Mouse (Mus musculus) CH12F3 (cell line): ENCODE measurements around the gene Fbxo4.

ENCODE experiments used
- in situ Hi-C: fragments of 300-500 bp; cut with MboI; formaldehyde crosslinking; loops from 2 replicates; pipeline ENCODE4 v1.14.3; 2020; ENCODE audit warnings: low sequenced_read_pairs

The Fbxo4 gene

GRCm38 (mm10) chr15:3979061-3979848 lies at the start of gene Fbxo4:
Gene Fbxo4 (minus strand): TSS chr15:3979573.
- in situ Hi-C loops = loop anchor here (25.0 kb wide), 1 partner anchor 1133 kb away; the partner anchor contains the start of genes Card6 and Rpl37

GRCm38 (mm10) chr15:4028960-4029359 lies 49.6 kb upstream of the Fbxo4 start:
- in situ Hi-C loops = loop anchor here (5.0 kb wide), 1 partner anchor 37 kb away; no protein-coding TSS in a partner anchor

- in situ Hi-C loops = loop anchor here (5.0 kb wide), 1 partner anchor 36 kb away; no protein-coding TSS in a partner anchor
Measured at GRCm38 (mm10) chr15:4028411-4028700, 49.0 kb upstream of the Fbxo4 start.

GRCm38 (mm10) chr15:4027671-4028410 lies 48.5 kb upstream of the Fbxo4 start:
- in situ Hi-C loops = loop anchor here (5.0 kb wide), 1 partner anchor 36 kb away; no protein-coding TSS in a partner anchor

GRCm38 (mm10) chr15:4026831-4027584 lies 47.6 kb upstream of the Fbxo4 start:
- in situ Hi-C loops = loop anchor here (5.0 kb wide), 1 partner anchor 35 kb away; no protein-coding TSS in a partner anchor

- in situ Hi-C loops = loop anchor here (5.0 kb wide), 1 partner anchor 34 kb away; no protein-coding TSS in a partner anchor
Measured at GRCm38 (mm10) chr15:4026231-4026773, 46.9 kb upstream of the Fbxo4 start, which contains the start of gene Oxct1. Gene Oxct1 (plus strand): TSS chr15:4026383.

- in situ Hi-C loops = loop anchor here (5.0 kb wide), 1 partner anchor 33 kb away; no protein-coding TSS in a partner anchor
Measured at GRCm38 (mm10) chr15:4025508-4025904, 46.1 kb upstream of the Fbxo4 start.

- in situ Hi-C loops = loop anchor here (5.0 kb wide), 1 partner anchor 33 kb away; no protein-coding TSS in a partner anchor
Measured at GRCm38 (mm10) chr15:4024726-4025507, 45.5 kb upstream of the Fbxo4 start.

- in situ Hi-C loops = no loop called here
Measured at GRCm38 (mm10) chr15:4023747-4024146, 44.4 kb upstream of the Fbxo4 start.

- in situ Hi-C loops = no loop called here
Measured at GRCm38 (mm10) chr15:4020711-4021110, 41.3 kb upstream of the Fbxo4 start.

- in situ Hi-C loops = no loop called here
Measured at GRCm38 (mm10) chr15:4013873-4014272, 34.5 kb upstream of the Fbxo4 start.

GRCm38 (mm10) chr15:4000536-4000935 lies 21.2 kb upstream of the Fbxo4 start:
- in situ Hi-C loops = no loop called here

GRCm38 (mm10) chr15:3999144-3999543 lies 19.8 kb upstream of the Fbxo4 start:
- in situ Hi-C loops = loop anchor here (25.0 kb wide), 1 partner anchor 1113 kb away; the partner anchor contains the start of genes Card6 and Rpl37

GRCm38 (mm10) chr15:3996267-3997010 lies 17.1 kb upstream of the Fbxo4 start:
- in situ Hi-C loops = loop anchor here (25.0 kb wide), 1 partner anchor 1116 kb away; the partner anchor contains the start of genes Card6 and Rpl37

GRCm38 (mm10) chr15:3995448-3996266 lies 16.3 kb upstream of the Fbxo4 start, which contains the start of gene AW549877:
Gene AW549877 (minus strand): TSS chr15:3995744.
- in situ Hi-C loops = loop anchor here (25.0 kb wide), 1 partner anchor 1117 kb away; the partner anchor contains the start of genes Card6 and Rpl37

- in situ Hi-C loops = loop anchor here (5.0 to 25.0 kb wide), 2 partner anchors 32 to 1117 kb away; partner anchors contain the start of genes Card6, Oxct1 and Rpl37
Measured at GRCm38 (mm10) chr15:3994852-3995447, 15.6 kb upstream of the Fbxo4 start.

- in situ Hi-C loops = loop anchor here (25.0 kb wide), 1 partner anchor 1124 kb away; the partner anchor contains the start of genes Card6 and Rpl37
Measured at GRCm38 (mm10) chr15:3987981-3988380, 8.6 kb upstream of the Fbxo4 start.
